Mouse (Mus musculus) E14TG2a.4 (cell line): Measurements from ENCODE around the gene Vps54.

Experiments used
- CTCF ChIP-seq: conservative IDR thresholded peaks from 2 replicates; pipeline ENCODE4 v1.5.1; 2014; ENCODE audit warnings: low read length
- NANOG ChIP-seq: IDR thresholded peaks from 2 replicates; pipeline ENCODE4 v1.6.1; 2014; ENCODE audit warnings: borderline replicate concordance, low read length, mixed read lengths
- POU5F1 ChIP-seq: IDR thresholded peaks from 2 replicates; pipeline ENCODE4 v1.6.1; 2014; ENCODE audit warnings: low read length, borderline replicate concordance

GRCm38 (mm10) chr11:21368466-21368865 lies 129.4 kb downstream of the Vps54 start:
- TF ChIP-seq CTCF, result no peak
- TF ChIP-seq NANOG, result no peak
- TF ChIP-seq POU5F1, result no peak
